Mouse (Mus musculus) thymus, adult 2 months (tissue): ENCODE measurements around the gene Rtn4rl1.

Experiments used
- CTCF ChIP-seq: fragments of 200-500 bp; IDR thresholded peaks from 2 replicates; pipeline ENCODE4 v1.5.1; 2012; ENCODE audit warnings: mild to moderate bottlenecking, control low read depth, low read length, moderate library complexity, borderline replicate concordance; ENCODE audit not compliant: control insufficient read depth, poor library complexity, insufficient read depth; ENCODE audit errors: extremely low read depth
- POLR2A ChIP-seq: fragments of 200-500 bp; IDR thresholded peaks from 2 replicates; pipeline ENCODE4 v1.6.1; 2012; ENCODE audit warnings: mild to moderate bottlenecking, low read length, control low read depth, moderate library complexity; ENCODE audit not compliant: control insufficient read depth, poor library complexity, insufficient read depth; ENCODE audit errors: extremely low read depth

- peak; percentile 55; the same call in 1 of the 2 replicates for TF ChIP-seq CTCF
- TF ChIP-seq POLR2A: no peak
Measured at GRCm38 (mm10) chr11:75194850-75195461, 1.4 kb downstream of the Rtn4rl1 start.
